Mouse (Mus musculus) stomach, postnatal 0 days (tissue): ENCODE data around the gene Mchr1. TPM values are rescaled to one million over a fixed set of nuclear protein-coding genes. Genes with fewer than 3 reads are reported as not detected.

ENCODE experiments used
- ATAC-seq: fragments of 200-750 bp; cut with Nextera tagmentation; 2 replicates; pipeline ENCODE4 v1.8.0; 2017; ENCODE audit not compliant: low FRiP score, low TSS enrichment
- DNase-seq: peaks from one replicate; pipeline ENCODE4 v3.0.0-alpha.2; 2016; ENCODE audit warnings: low spot score
- H3K27ac ChIP-seq: fragments of 300-500 bp; sonication (generic); replicated peaks from 2 replicates; pipeline ENCODE4 v1.5.1; 2014; ENCODE audit warnings: mild to moderate bottlenecking, control low read depth
- H3K27me3 ChIP-seq: fragments of 300-500 bp; sonication (generic); 2 replicates; pipeline ENCODE4 v1.6.1; 2014; ENCODE audit warnings: low read length; ENCODE audit not compliant: control insufficient read depth, insufficient read depth
- H3K36me3 ChIP-seq: fragments of 300-500 bp; sonication (generic); 2 replicates; pipeline ENCODE4 v1.6.1; 2014; ENCODE audit warnings: low read length, mixed read lengths; ENCODE audit not compliant: control insufficient read depth, insufficient read depth
- H3K4me1 ChIP-seq: fragments of 300-500 bp; sonication (generic); replicated peaks from 2 replicates; pipeline ENCODE4 v1.6.1; 2014; ENCODE audit warnings: antibody characterized with exemption; ENCODE audit not compliant: control insufficient read depth, insufficient read depth
- H3K4me2 ChIP-seq: fragments of 300-500 bp; sonication (generic); replicated peaks from 2 replicates; pipeline ENCODE4 v1.6.1; 2014; ENCODE audit warnings: low read depth, mild to moderate bottlenecking, control low read depth, moderate library complexity
- H3K4me3 ChIP-seq: fragments of 300-500 bp; sonication (generic); 2 replicates; pipeline ENCODE4 v1.5.1; 2014; ENCODE audit warnings: low read depth, low read length, control low read depth
- H3K9ac ChIP-seq: fragments of 300-500 bp; sonication (generic); 2 replicates; pipeline ENCODE4 v1.6.1; 2014; ENCODE audit warnings: mild to moderate bottlenecking, low read length, control low read depth, mixed read lengths
- H3K9me3 ChIP-seq: fragments of 300-500 bp; sonication (generic); 2 replicates; pipeline ENCODE4 v1.6.1; 2016; ENCODE audit warnings: low read length; ENCODE audit not compliant: control insufficient read depth
- CTCF ChIP-seq: IDR thresholded peaks from 2 replicates; pipeline ENCODE4 v1.5.1; 2016; ENCODE audit warnings: antibody characterized with exemption, low read depth, mild to moderate bottlenecking, moderate library complexity
- EP300 ChIP-seq: optimal IDR thresholded peaks from 2 replicates; pipeline ENCODE3; 2016; ENCODE audit warnings: antibody characterized with exemption
- WGBS: fragments of 180-500 bp; shearing (Covaris S2); extraction: QIAGEN DNeasy Blood & Tissue Kit; methylation state at CpG from one replicate; pipeline ENCODE4 v1.1.7; 2014; 5-methylcytosine and 5-hydroxymethylcytosine counted together
- polyA plus RNA-seq: library from polyadenylated mRNA; unstranded; fragments of >200 nt; fragmentation: Nextera tagmentation; extraction: Ambion mirVana; gene quantifications from 2 replicates; pipeline ENCODE4 v1.2.1, GENCODE M21; 2015

Gene Mchr1
- polyA plus RNA-seq, 1 experiment from 2014 or later = 4.9 TPM

DNA sequence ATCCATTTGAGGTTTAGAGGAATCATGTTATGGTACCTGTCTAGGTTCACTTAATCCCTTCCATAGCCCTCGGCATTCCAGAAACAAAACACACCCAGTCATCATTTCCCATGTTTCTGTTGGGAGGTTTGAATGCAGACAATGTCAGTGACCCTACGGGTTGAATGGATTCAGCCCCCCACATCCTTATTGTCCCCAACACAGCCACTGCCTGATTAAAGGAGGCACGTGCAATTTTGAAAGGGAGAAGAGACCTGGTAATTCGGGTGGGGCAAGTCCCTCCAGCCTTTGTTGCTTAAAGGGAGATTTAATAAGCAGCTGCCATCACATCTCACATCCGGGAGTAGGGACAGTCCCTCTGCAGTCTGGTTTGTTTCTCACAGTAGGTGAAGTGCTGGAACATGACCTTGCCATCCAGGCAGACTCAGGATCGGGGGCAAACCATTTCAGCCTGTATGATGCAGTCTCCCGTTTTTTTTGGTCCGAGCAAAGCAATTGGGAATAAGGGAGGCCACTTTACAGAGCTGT, 18.9 kb downstream of the Mchr1 start:
- Histone ChIP-seq H3K4me1 (no peaks in the 10 kb centered on the region), H3K27ac (no peak overlapping the region), H3K4me3 (no peak overlapping the region), H3K4me2 (no peak overlapping the region), H3K9me3 (no peaks in the 10 kb centered on the region), H3K9ac (no peak overlapping the region), H3K27me3 (no peaks in the 10 kb centered on the region), H3K36me3 (no peaks in the 10 kb centered on the region)
- ATAC-seq (no peak), DNase-seq (no peak)
- TF ChIP-seq EP300 = no peak
- TF ChIP-seq CTCF = no peak
- 61% methylated on average over 8 of the region's 8 CpGs for WGBS

GRCm38 (mm10) chr15:81255063-81255462, 19.8 kb downstream of the Mchr1 start:
- no peaks in the 10 kb centered on the region for H3K27me3 ChIP-seq
- DNase-seq (no peak), ATAC-seq (no peak)
- no peak overlapping the region for H3K4me2 ChIP-seq
- no peak overlapping the region for H3K4me3 ChIP-seq
- no peaks in the 10 kb centered on the region for H3K36me3 ChIP-seq
- no peak for TF ChIP-seq CTCF
- H3K27ac ChIP-seq = no peak overlapping the region
- no peak overlapping the region for H3K9ac ChIP-seq
- WGBS = 53% methylated on average over 6 of the region's 6 CpGs
- no peaks in the 10 kb centered on the region for H3K4me1 ChIP-seq
- H3K9me3 ChIP-seq = no peaks in the 10 kb centered on the region

GRCm38 (mm10) chr15:81258296-81258695, 23.0 kb downstream of the Mchr1 start:
- no peak overlapping the region for H3K27ac ChIP-seq
- H3K36me3 ChIP-seq = no peaks in the 10 kb centered on the region; the same call in 1 of the 2 replicates
- 61% methylated on average over 9 of the region's 9 CpGs for WGBS
- DNase-seq (no peak), ATAC-seq (no peak)
- no peak overlapping the region for H3K4me3 ChIP-seq
- no peak overlapping the region for H3K4me2 ChIP-seq
- H3K27me3 ChIP-seq = no peaks in the 10 kb centered on the region
- H3K9ac ChIP-seq = no peak overlapping the region
- TF ChIP-seq EP300 = no peak
- TF ChIP-seq CTCF = no peak
- H3K9me3 ChIP-seq = no peaks in the 10 kb centered on the region
- H3K4me1 ChIP-seq = no peaks in the 10 kb centered on the region

DNA sequence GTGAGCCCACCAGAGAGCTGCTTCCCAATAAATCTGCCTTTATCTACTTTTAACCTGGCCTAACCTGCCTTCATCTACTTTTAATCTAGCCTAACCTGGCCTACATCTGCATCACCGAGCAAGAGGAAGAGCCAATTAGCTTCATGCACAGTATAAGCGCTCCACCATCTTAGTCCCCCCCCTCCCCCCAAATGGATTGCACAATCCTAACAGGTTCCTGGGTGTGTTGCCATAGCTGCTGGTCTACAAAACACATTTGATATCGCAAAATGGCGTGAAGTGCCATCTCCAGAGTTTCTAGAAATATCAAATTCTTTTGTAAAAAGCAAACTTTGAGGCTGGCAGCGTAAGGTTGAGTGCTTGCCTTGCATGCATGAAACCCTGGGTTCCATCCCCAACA, 24.0 kb downstream of the Mchr1 start:
- DNase-seq = no peak
- WGBS = 94% methylated on average over 5 of the region's 5 CpGs
- Histone ChIP-seq H3K4me1 (no peaks in the 10 kb centered on the region), H3K4me3 (no peak overlapping the region), H3K9me3 (no peaks in the 10 kb centered on the region), H3K9ac (no peak overlapping the region), H3K4me2 (no peak overlapping the region), H3K27ac (no peak overlapping the region), H3K36me3 (no peaks in the 10 kb centered on the region; the same call in 1 of the 2 replicates), H3K27me3 (no peaks in the 10 kb centered on the region)
- no peak for ATAC-seq
- TF ChIP-seq EP300 (no peak), CTCF (no peak)

DNA sequence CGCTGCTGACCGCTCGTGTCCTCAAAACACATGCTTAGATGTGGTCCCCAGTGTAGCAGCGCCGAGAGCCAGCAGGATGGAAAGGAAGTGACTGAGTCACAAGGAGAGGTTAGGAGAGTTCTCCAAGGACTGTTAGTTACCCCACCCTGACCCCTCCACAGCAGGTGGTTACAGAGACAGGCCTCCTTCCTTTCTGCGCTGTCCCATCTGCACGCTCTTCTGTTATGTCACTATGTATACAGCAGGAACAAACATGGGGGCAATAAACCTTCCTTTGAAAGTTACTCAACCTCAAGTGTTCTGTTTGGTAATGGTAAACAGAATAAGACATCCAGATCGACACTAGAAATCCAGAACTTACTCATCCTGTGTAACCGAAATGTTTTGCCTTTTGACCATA, 24.9 kb downstream of the Mchr1 start:
- ATAC-seq (no peak), DNase-seq (no peak)
- Histone ChIP-seq H3K27ac (no peak overlapping the region), H3K27me3 (no peaks in the 10 kb centered on the region), H3K9me3 (no peaks in the 10 kb centered on the region), H3K4me2 (no peak overlapping the region), H3K4me1 (no peaks in the 10 kb centered on the region), H3K9ac (no peak overlapping the region), H3K36me3 (no peaks in the 10 kb centered on the region; the same call in 1 of the 2 replicates), H3K4me3 (no peak overlapping the region)
- WGBS = 71% methylated on average over 9 of the region's 9 CpGs
- TF ChIP-seq EP300 = no peak
- no peak for TF ChIP-seq CTCF

GRCm38 (mm10) chr15:81264392-81265095, 29.2 kb downstream of the Mchr1 start:
- H3K27me3 ChIP-seq = no peaks in the 10 kb centered on the region
- TF ChIP-seq EP300 (no peak), CTCF (peak; percentile 21)
- peak; percentile 23 for DNase-seq
- H3K9me3 ChIP-seq = no peaks in the 10 kb centered on the region
- no peaks in the 10 kb centered on the region for H3K4me1 ChIP-seq
- H3K36me3 ChIP-seq = no peaks in the 10 kb centered on the region; the same call in 1 of the 2 replicates
- WGBS = 35% methylated on average over 16 of the region's 16 CpGs
- peak overlapping the region; percentile 76 for H3K27ac ChIP-seq
- H3K4me2 ChIP-seq = no peak overlapping the region
- H3K9ac ChIP-seq = peak overlapping the region; percentile 27; the same call in 1 of the 2 replicates
- no peak overlapping the region for H3K4me3 ChIP-seq
- peak; percentile 87; the same call in 1 of the 2 replicates for ATAC-seq
